Mouse (Mus musculus): Measurements from ENCODE around the gene Ash1l. TPM values are rescaled to one million over a fixed set of nuclear protein-coding genes. Genes with fewer than 3 reads are reported as not detected.

The Ash1l gene
- polyA plus RNA-seq, 1 experiment from 2014 or later = 27.2 TPM

DNA sequence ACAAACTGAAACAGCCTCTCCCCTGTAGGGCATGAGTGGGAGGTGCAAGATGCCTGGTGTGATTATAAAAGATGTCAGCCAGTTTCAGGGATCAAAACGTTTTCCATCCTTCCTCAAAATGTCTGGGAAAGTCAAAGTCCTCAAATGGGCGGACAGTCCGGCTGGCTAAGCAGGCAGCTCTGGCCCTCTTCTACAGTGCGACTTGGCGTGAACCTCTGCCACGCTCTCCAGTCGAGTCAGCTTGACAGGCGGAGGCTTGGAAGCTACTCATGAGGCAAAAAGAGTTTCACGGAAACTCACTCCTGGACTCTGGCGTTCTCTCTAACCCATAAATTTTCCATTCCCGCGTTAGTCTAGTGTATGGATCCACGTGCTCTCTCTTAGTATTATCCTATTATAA, 31.4 kb upstream of the Ash1l start:
- Histone ChIP-seq H3K4me3 (ENCODE audit: low read length) (no peak overlapping the region), H3K9me3 (ENCODE audit: control insufficient read depth, low read length) (no peaks in the 10 kb centered on the region; the same call in 1 of the 2 replicates), H3K4me1 (ENCODE audit: control insufficient read depth, insufficient read depth, low read length) (peaks cover 8% of the 10 kb centered on the region; the same call in 1 of the 2 replicates), H3K4me2 (replicated peaks; ENCODE audit: low read depth, low read length) (no peak overlapping the region), H3K9ac (ENCODE audit: low read depth, low read length) (no peak overlapping the region), H3K36me3 (ENCODE audit: control insufficient read depth, insufficient read depth, low read length) (peaks cover 31% of the 10 kb centered on the region), H3K27me3 (ENCODE audit: control insufficient read depth, insufficient read depth, low read length) (no peaks in the 10 kb centered on the region), H3K27ac (ENCODE audit: low read depth, low read length) (no peak overlapping the region; the same call in 1 of the 2 replicates)
- WGBS = 67% methylated on average over 13 of the region's 13 CpGs
- ATAC-seq (ENCODE audit: low FRiP score, low TSS enrichment) = no peak

DNA sequence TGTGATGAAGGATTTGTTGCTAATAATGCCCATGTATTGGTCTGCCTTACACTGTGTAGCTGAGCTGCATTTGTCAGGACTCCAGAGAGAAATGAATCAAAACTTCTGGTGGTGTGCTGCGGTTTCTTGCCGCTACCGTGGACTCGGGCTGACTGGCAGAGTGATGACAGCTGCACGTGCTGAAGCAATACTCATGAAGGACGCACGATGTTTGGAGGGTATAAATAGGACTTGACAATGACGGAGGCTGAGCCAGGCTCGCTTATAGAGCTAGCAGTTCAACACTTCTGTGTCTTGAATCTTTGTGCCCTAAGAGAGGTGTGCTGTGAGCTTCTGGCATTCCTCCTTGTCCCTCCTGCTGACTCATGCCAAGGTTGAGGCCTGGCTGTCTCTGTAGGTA, 29.0 kb upstream of the Ash1l start:
- no peak overlapping the region for H3K4me3 ChIP-seq (ENCODE audit: low read length)
- no peaks in the 10 kb centered on the region; the same call in 1 of the 2 replicates for H3K9me3 ChIP-seq (ENCODE audit: control insufficient read depth, low read length)
- peaks cover 55% of the 10 kb centered on the region for H3K36me3 ChIP-seq (ENCODE audit: control insufficient read depth, insufficient read depth, low read length)
- no peak for ATAC-seq (ENCODE audit: low FRiP score, low TSS enrichment)
- H3K9ac ChIP-seq (ENCODE audit: low read depth, low read length) = no peak overlapping the region
- no peak overlapping the region for H3K4me2 ChIP-seq (replicated peaks; ENCODE audit: low read depth, low read length)
- no peaks in the 10 kb centered on the region for H3K27me3 ChIP-seq (ENCODE audit: control insufficient read depth, insufficient read depth, low read length)
- H3K27ac ChIP-seq (ENCODE audit: low read depth, low read length) = no peak overlapping the region
- 98% methylated on average over 9 of the region's 9 CpGs for WGBS
- H3K4me1 ChIP-seq (ENCODE audit: control insufficient read depth, insufficient read depth, low read length) = no peaks in the 10 kb centered on the region

GRCm38 (mm10) chr3:88923989-88924591, 26.3 kb upstream of the Ash1l start:
- Histone ChIP-seq H3K36me3 (ENCODE audit: control insufficient read depth, insufficient read depth, low read length) (peaks cover 82% of the 10 kb centered on the region), H3K4me1 (ENCODE audit: control insufficient read depth, insufficient read depth, low read length) (no peaks in the 10 kb centered on the region), H3K27ac (ENCODE audit: low read depth, low read length) (no peak overlapping the region), H3K4me2 (replicated peaks; ENCODE audit: low read depth, low read length) (no peak overlapping the region), H3K4me3 (ENCODE audit: low read length) (no peak overlapping the region), H3K27me3 (ENCODE audit: control insufficient read depth, insufficient read depth, low read length) (no peaks in the 10 kb centered on the region), H3K9ac (ENCODE audit: low read depth, low read length) (no peak overlapping the region), H3K9me3 (ENCODE audit: control insufficient read depth, low read length) (no peaks in the 10 kb centered on the region; the same call in 1 of the 2 replicates)
- no peak for ATAC-seq (ENCODE audit: low FRiP score, low TSS enrichment)
- WGBS = 93% methylated on average over 8 of the region's 8 CpGs

DNA sequence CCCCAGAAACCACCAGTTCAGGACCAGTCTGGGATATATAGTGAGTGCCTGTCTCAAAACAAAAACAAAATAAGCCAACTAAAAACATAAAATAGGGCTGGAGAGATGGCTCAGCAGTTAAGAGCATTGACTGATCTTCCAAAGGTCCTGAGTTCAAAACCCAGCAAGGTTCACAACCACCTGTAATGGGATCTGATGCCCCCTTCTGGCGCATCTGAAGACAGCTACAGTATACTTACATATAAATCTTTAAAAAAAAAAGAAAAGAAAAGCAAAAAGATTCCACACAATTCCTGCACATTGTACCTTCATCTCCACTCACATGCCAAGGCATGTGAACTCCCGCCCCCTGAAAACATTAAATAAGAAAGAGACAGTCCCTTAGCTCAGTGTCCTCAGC, 24.8 kb upstream of the Ash1l start:
- Histone ChIP-seq H3K9me3 (ENCODE audit: control insufficient read depth, low read length) (no peaks in the 10 kb centered on the region; the same call in 1 of the 2 replicates), H3K27me3 (ENCODE audit: control insufficient read depth, insufficient read depth, low read length) (no peaks in the 10 kb centered on the region), H3K4me1 (ENCODE audit: control insufficient read depth, insufficient read depth, low read length) (no peaks in the 10 kb centered on the region), H3K36me3 (ENCODE audit: control insufficient read depth, insufficient read depth, low read length) (peaks cover 96% of the 10 kb centered on the region), H3K9ac (ENCODE audit: low read depth, low read length) (no peak overlapping the region), H3K4me2 (replicated peaks; ENCODE audit: low read depth, low read length) (no peak overlapping the region), H3K27ac (ENCODE audit: low read depth, low read length) (no peak overlapping the region), H3K4me3 (ENCODE audit: low read length) (no peak overlapping the region)
- 90% methylated on average over 2 of the region's 2 CpGs for WGBS
- no peak for ATAC-seq (ENCODE audit: low FRiP score, low TSS enrichment)

- Histone ChIP-seq H3K27me3 (ENCODE audit: control insufficient read depth, insufficient read depth, low read length) (no peaks in the 10 kb centered on the region), H3K9ac (ENCODE audit: low read depth, low read length) (no peak overlapping the region), H3K36me3 (ENCODE audit: control insufficient read depth, insufficient read depth, low read length) (peaks cover 93% of the 10 kb centered on the region), H3K9me3 (ENCODE audit: control insufficient read depth, low read length) (no peaks in the 10 kb centered on the region), H3K4me1 (ENCODE audit: control insufficient read depth, insufficient read depth, low read length) (no peaks in the 10 kb centered on the region), H3K4me2 (replicated peaks; ENCODE audit: low read depth, low read length) (no peak overlapping the region), H3K4me3 (ENCODE audit: low read length) (no peak overlapping the region), H3K27ac (ENCODE audit: low read depth, low read length) (no peak overlapping the region)
- no peak for ATAC-seq (ENCODE audit: low FRiP score, low TSS enrichment)
- 82% methylated on average over 3 of the region's 3 CpGs for WGBS
These were observed 20.9 kb upstream of the Ash1l start for GRCm38 (mm10) chr3:88929501-88929900.

DNA sequence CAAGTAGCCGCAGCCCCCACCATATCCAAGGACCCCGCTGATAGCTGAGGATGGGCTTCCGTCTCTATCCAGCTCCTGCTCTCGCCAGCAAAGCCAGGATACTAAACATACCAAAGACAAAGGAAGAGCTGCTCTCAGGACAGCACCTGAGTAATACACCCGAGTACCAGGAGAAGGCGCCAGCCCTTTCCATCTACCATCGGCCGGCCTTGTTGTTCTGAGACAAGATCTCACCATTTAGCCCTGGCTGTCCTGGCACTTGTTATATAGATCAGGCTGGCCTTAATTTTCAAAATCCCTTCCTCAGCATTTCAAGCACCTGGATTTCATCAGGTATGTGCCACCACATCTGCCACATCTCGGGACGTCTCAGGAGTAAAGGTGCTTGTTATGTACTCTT, 11.4 kb upstream of the Ash1l start:
- no peaks in the 10 kb centered on the region for H3K27me3 ChIP-seq (ENCODE audit: control insufficient read depth, insufficient read depth, low read length)
- no peak overlapping the region for H3K4me2 ChIP-seq (replicated peaks; ENCODE audit: low read depth, low read length)
- no peak overlapping the region for H3K9ac ChIP-seq (ENCODE audit: low read depth, low read length)
- ATAC-seq (ENCODE audit: low FRiP score, low TSS enrichment) = no peak
- H3K36me3 ChIP-seq (ENCODE audit: control insufficient read depth, insufficient read depth, low read length) = peaks cover 63% of the 10 kb centered on the region
- no peak overlapping the region for H3K4me3 ChIP-seq (ENCODE audit: low read length)
- no peaks in the 10 kb centered on the region for H3K9me3 ChIP-seq (ENCODE audit: control insufficient read depth, low read length)
- WGBS = 94% methylated on average over 10 of the region's 10 CpGs
- H3K4me1 ChIP-seq (ENCODE audit: control insufficient read depth, insufficient read depth, low read length) = no peaks in the 10 kb centered on the region
- H3K27ac ChIP-seq (ENCODE audit: low read depth, low read length) = no peak overlapping the region

DNA sequence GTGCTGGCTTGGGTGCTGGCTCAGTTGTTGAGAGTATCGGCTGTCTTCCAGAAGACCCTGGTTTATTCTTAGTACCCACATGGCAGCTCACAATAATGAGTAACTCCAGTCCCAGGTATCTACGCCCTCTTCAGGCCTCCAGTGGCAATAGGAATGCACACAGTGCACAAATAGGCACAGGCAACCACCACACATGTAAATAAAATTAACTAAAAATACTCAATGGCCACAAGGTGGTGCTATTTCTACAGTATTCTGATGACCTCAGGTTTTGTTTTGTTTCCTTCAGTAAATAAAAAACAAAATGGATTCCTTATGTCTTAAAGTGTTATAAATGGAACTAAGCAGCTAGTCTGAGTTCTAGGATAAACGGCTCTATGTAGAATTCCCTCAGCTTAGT, 10.7 kb upstream of the Ash1l start:
- H3K27me3 ChIP-seq (ENCODE audit: control insufficient read depth, insufficient read depth, low read length) = no peaks in the 10 kb centered on the region
- H3K9ac ChIP-seq (ENCODE audit: low read depth, low read length) = no peak overlapping the region
- peaks cover 59% of the 10 kb centered on the region for H3K36me3 ChIP-seq (ENCODE audit: control insufficient read depth, insufficient read depth, low read length)
- H3K9me3 ChIP-seq (ENCODE audit: control insufficient read depth, low read length) = no peaks in the 10 kb centered on the region
- no peak overlapping the region for H3K4me2 ChIP-seq (replicated peaks; ENCODE audit: low read depth, low read length)
- H3K4me3 ChIP-seq (ENCODE audit: low read length) = no peak overlapping the region
- no peaks in the 10 kb centered on the region for H3K4me1 ChIP-seq (ENCODE audit: control insufficient read depth, insufficient read depth, low read length)
- 0 out of 2 replicates have a peak, but pooled peaks have one; percentile 35 for ATAC-seq (ENCODE audit: low FRiP score, low TSS enrichment)
- WGBS = 76% methylated on average over 3 of the region's 3 CpGs
- no peak overlapping the region for H3K27ac ChIP-seq (ENCODE audit: low read depth, low read length)

DNA sequence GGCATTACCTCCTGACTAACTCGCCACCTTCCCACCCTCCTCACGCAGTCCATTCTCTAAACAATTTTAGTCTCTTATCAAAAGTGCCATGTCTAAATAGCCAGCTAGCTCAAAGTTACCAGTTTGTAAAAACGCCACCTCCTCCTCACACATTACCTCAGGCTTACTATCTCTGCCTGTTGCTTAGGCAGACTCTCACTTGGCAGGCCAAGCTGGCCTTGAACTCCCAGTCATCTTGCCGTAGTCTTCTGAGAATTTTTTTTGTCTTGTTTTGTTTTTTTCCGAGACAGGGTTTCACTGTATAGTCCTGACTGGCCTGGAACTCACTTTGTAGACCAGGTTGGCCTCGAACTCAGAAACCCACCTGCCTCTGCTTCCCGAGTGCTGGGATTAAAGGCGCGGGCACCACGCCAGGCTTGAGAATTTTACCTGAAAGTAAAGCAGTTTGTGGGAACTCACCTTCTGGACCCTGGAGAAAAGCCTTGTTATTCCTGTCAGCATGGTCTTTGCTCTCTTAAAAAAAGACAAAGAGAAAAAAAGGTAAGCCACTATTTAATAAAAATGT, 8.0 kb upstream of the Ash1l start:
- no peak for ATAC-seq (ENCODE audit: low FRiP score, low TSS enrichment)
- Histone ChIP-seq H3K4me2 (replicated peaks; ENCODE audit: low read depth, low read length) (no peak overlapping the region), H3K27me3 (ENCODE audit: control insufficient read depth, insufficient read depth, low read length) (no peaks in the 10 kb centered on the region), H3K27ac (ENCODE audit: low read depth, low read length) (no peak overlapping the region), H3K9ac (ENCODE audit: low read depth, low read length) (no peak overlapping the region), H3K9me3 (ENCODE audit: control insufficient read depth, low read length) (no peaks in the 10 kb centered on the region), H3K4me3 (ENCODE audit: low read length) (no peak overlapping the region), H3K36me3 (ENCODE audit: control insufficient read depth, insufficient read depth, low read length) (peaks cover 43% of the 10 kb centered on the region), H3K4me1 (ENCODE audit: control insufficient read depth, insufficient read depth, low read length) (no peaks in the 10 kb centered on the region)
- 95% methylated on average over 10 of the region's 10 CpGs for WGBS

DNA sequence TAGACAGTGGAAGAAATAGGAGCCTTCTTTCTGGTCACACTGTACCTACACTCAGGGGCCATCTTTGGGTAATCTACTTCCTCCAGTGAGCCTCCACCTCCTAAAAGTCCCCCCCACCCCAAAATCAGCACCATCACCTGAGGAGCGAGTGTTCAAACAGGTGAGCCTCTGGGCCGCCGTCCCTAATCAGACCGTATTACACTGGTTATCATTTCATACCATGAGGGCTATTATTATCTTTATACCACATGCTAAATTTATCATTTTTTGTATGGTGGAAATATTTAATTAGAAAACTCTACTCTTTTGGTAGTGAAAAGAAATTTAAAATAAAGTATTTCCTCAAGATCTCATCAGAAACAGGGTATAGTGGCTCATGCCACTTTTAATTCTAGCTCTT, 6.3 kb upstream of the Ash1l start:
- Histone ChIP-seq H3K9me3 (ENCODE audit: control insufficient read depth, low read length) (no peaks in the 10 kb centered on the region), H3K9ac (ENCODE audit: low read depth, low read length) (no peak overlapping the region), H3K36me3 (ENCODE audit: control insufficient read depth, insufficient read depth, low read length) (peaks cover 29% of the 10 kb centered on the region), H3K27me3 (ENCODE audit: control insufficient read depth, insufficient read depth, low read length) (no peaks in the 10 kb centered on the region), H3K4me3 (ENCODE audit: low read length) (no peak overlapping the region), H3K4me2 (replicated peaks; ENCODE audit: low read depth, low read length) (no peak overlapping the region), H3K4me1 (ENCODE audit: control insufficient read depth, insufficient read depth, low read length) (peaks cover 15% of the 10 kb centered on the region), H3K27ac (ENCODE audit: low read depth, low read length) (no peak overlapping the region)
- 81% methylated on average over 4 of the region's 4 CpGs for WGBS
- ATAC-seq (ENCODE audit: low FRiP score, low TSS enrichment) = 0 out of 2 replicates have a peak, but pooled peaks have one; percentile 34
